Mouse (Mus musculus) stomach, postnatal 0 days (tissue): ENCODE measurements around the gene Gdf9.

Source experiments
- CTCF ChIP-seq: IDR thresholded peaks from 2 replicates; pipeline ENCODE4 v1.5.1; 2016; ENCODE audit warnings: antibody characterized with exemption, low read depth, mild to moderate bottlenecking, moderate library complexity
- EP300 ChIP-seq: optimal IDR thresholded peaks from 2 replicates; pipeline ENCODE3; 2016; ENCODE audit warnings: antibody characterized with exemption

- TF ChIP-seq CTCF = no peak
- no peak for TF ChIP-seq EP300
These were observed 17.7 kb downstream of the Gdf9 start for GRCm38 (mm10) chr11:53448529-53448928.
